Mouse (Mus musculus) CH12.LX (cell line): ENCODE measurements around the gene Ednrb. TPM values are rescaled to one million over a fixed set of nuclear protein-coding genes. Genes with fewer than 3 reads are reported as not detected.

Experiments used
- DNase-seq: peaks from one replicate; pipeline ENCODE4 v3.0.0-alpha.2; 2013; ENCODE audit errors: extremely low read depth
- H3K27ac ChIP-seq: 2 replicates; pipeline ENCODE4 v1.5.1; 2012; ENCODE audit warnings: low read depth, mild to moderate bottlenecking, control low read depth, moderate library complexity; ENCODE audit not compliant: insufficient read depth
- H3K27me3 ChIP-seq: replicated peaks from 2 replicates; pipeline ENCODE3; 2012; ENCODE audit warnings: inconsistent platforms
- H3K36me3 ChIP-seq, 2 experiments: replicated peaks in 1 of 2; 2 replicates each; pipeline versions ENCODE3 to v1.6.1; 2012; ENCODE audit warnings: inconsistent platforms in 1 of 2, low read length in 1 of 2, mild to moderate bottlenecking in 1 of 2, mixed read lengths in 1 of 2, moderate library complexity in 1 of 2; ENCODE audit not compliant: control insufficient read depth in 1 of 2, insufficient read depth in 1 of 2
- H3K4me1 ChIP-seq, 2 experiments: 2 replicates each; pipeline ENCODE4 v1.6.1; 2012; ENCODE audit warnings: inconsistent platforms in 1 of 2, moderate library complexity in 1 of 2; ENCODE audit not compliant: insufficient read depth in 2 of 2, control insufficient read depth in 1 of 2
- H3K4me2 ChIP-seq: 2 replicates; pipeline ENCODE4 v1.6.1; 2012; ENCODE audit warnings: low read depth, mild to moderate bottlenecking, control low read depth; ENCODE audit not compliant: poor library complexity, insufficient read depth, severe bottlenecking
- H3K4me3 ChIP-seq, 3 experiments: fragments of 150-350 bp in 1 of 3; sonication (generic) in 1 of 3; replicated peaks in 1 of 3; 2 replicates each; pipeline versions ENCODE3 to v1.5.1; 2011 to 2012; ENCODE audit warnings: low read depth in 2 of 3, low read length in 2 of 3, mild to moderate bottlenecking in 2 of 3, moderate library complexity in 2 of 3, control low read depth in 1 of 3, improper control_type of control experiment in 1 of 3, inconsistent platforms in 1 of 3, mixed read lengths in 1 of 3; ENCODE audit not compliant: poor library complexity in 1 of 3
- H3K79me2 ChIP-seq: replicated peaks from 2 replicates; pipeline ENCODE4 v1.6.1; 2012; ENCODE audit warnings: mild to moderate bottlenecking, moderate library complexity; ENCODE audit not compliant: control insufficient read depth, poor library complexity, insufficient read depth, severe bottlenecking; ENCODE audit errors: extremely low read depth
- H3K9ac ChIP-seq: 2 replicates; pipeline ENCODE4 v1.6.1; 2012; ENCODE audit warnings: low read depth, mild to moderate bottlenecking, control low read depth, moderate library complexity; ENCODE audit not compliant: insufficient read depth
- H3K9me3 ChIP-seq: replicated peaks from 2 replicates; pipeline ENCODE3; 2012; ENCODE audit warnings: low read length, inconsistent platforms, mixed read lengths
- CHD2 ChIP-seq: IDR thresholded peaks from 2 replicates; pipeline ENCODE4 v1.6.1; 2011; ENCODE audit warnings: low read length, improper control_type of control experiment
- E2F4 ChIP-seq: IDR thresholded peaks from 2 replicates; pipeline ENCODE4 v1.6.1; 2011; ENCODE audit warnings: low read depth, low read length, improper control_type of control experiment; ENCODE audit not compliant: insufficient replicate concordance
- ELF1 ChIP-seq: IDR thresholded peaks from 2 replicates; pipeline ENCODE4 v1.6.1; 2014; ENCODE audit warnings: low read depth, mild to moderate bottlenecking, inconsistent platforms, low read length, improper control_type of control experiment
- GABPA ChIP-seq: IDR thresholded peaks from 2 replicates; pipeline ENCODE4 v1.6.1; 2012; ENCODE audit warnings: low read depth, low read length, improper control_type of control experiment, inconsistent platforms; ENCODE audit not compliant: insufficient replicate concordance
- HCFC1 ChIP-seq: IDR thresholded peaks from 2 replicates; pipeline ENCODE4 v1.6.1; 2012; ENCODE audit warnings: low read depth, mild to moderate bottlenecking, inconsistent platforms, low read length, improper control_type of control experiment
- IRF4 ChIP-seq: IDR thresholded peaks from 2 replicates; pipeline ENCODE4 v1.6.1; 2014; ENCODE audit warnings: low read depth, mild to moderate bottlenecking, inconsistent platforms, low read length, improper control_type of control experiment
- JUN ChIP-seq: IDR thresholded peaks from 2 replicates; pipeline ENCODE4 v1.6.1; 2011; ENCODE audit warnings: low read depth, mild to moderate bottlenecking, low read length, improper control_type of control experiment, moderate library complexity; ENCODE audit not compliant: insufficient read depth
- KAT2A ChIP-seq: IDR thresholded peaks from 2 replicates; pipeline ENCODE4 v1.6.1; 2012; ENCODE audit warnings: low read length, improper control_type of control experiment, inconsistent platforms; ENCODE audit not compliant: insufficient replicate concordance
- MAX ChIP-seq: IDR thresholded peaks from 2 replicates; pipeline ENCODE4 v1.6.1; 2011; ENCODE audit warnings: low read length, improper control_type of control experiment
- MAZ ChIP-seq: IDR thresholded peaks from 2 replicates; pipeline ENCODE4 v1.6.1; 2012; ENCODE audit warnings: low read depth, mild to moderate bottlenecking, inconsistent platforms, low read length, improper control_type of control experiment, moderate library complexity
- MEF2A ChIP-seq: IDR thresholded peaks from 2 replicates; pipeline ENCODE4 v1.6.1; 2014; ENCODE audit warnings: low read depth, mild to moderate bottlenecking, inconsistent platforms, low read length, improper control_type of control experiment, borderline replicate concordance
- PAX5 ChIP-seq: IDR thresholded peaks from 2 replicates; pipeline ENCODE4 v1.6.1; 2012; ENCODE audit warnings: low read length, inconsistent platforms, mixed read lengths
- POLR2A ChIP-seq: IDR thresholded peaks from 2 replicates; pipeline ENCODE4 v1.6.1; 2011; ENCODE audit warnings: low read depth, mild to moderate bottlenecking, improper control_type of control experiment, low read length
- RAD21 ChIP-seq: IDR thresholded peaks from 2 replicates; pipeline ENCODE4 v1.6.1; 2011; ENCODE audit warnings: low read depth, mild to moderate bottlenecking, low read length, improper control_type of control experiment, moderate library complexity
- SIN3A ChIP-seq: IDR thresholded peaks from 2 replicates; pipeline ENCODE4 v1.6.1; 2012; ENCODE audit warnings: low read length, improper control_type of control experiment, inconsistent platforms
- SMC3 ChIP-seq: IDR thresholded peaks from 2 replicates; pipeline ENCODE4 v1.6.1; 2011; ENCODE audit warnings: low read depth, low read length, improper control_type of control experiment
- TBP ChIP-seq: conservative IDR thresholded peaks from 2 replicates; pipeline ENCODE4 v1.6.1; 2011; ENCODE audit warnings: low read depth, low read length, improper control_type of control experiment
- TCF12 ChIP-seq: IDR thresholded peaks from 2 replicates; pipeline ENCODE4 v1.6.1; 2014; ENCODE audit warnings: low read depth, mild to moderate bottlenecking, inconsistent platforms, low read length, improper control_type of control experiment
- USF2 ChIP-seq: conservative IDR thresholded peaks from 2 replicates; pipeline ENCODE4 v1.6.1; 2011; ENCODE audit warnings: low read depth, low read length, improper control_type of control experiment
- ZKSCAN1 ChIP-seq: IDR thresholded peaks from 2 replicates; pipeline ENCODE4 v1.6.1; 2012; ENCODE audit warnings: low read depth, inconsistent platforms, low read length, improper control_type of control experiment, borderline replicate concordance
- ZNF384 ChIP-seq: IDR thresholded peaks from 2 replicates; pipeline ENCODE4 v1.6.1; 2012; ENCODE audit warnings: low read depth, low read length, improper control_type of control experiment, inconsistent platforms
- dilution Hi-C: fragments of 300-500 bp; cut with MboI; formaldehyde crosslinking; loops from 2 replicates; pipeline ENCODE4 v1.14.3; 2020; ENCODE audit warnings: low sequenced_read_pairs; ENCODE audit not compliant: extremely low pct_unique_long_range_greater_than_20kb, extremely low pct_ligation_motif_present
- in situ Hi-C: fragments of 300-500 bp; cut with MboI; formaldehyde crosslinking; loops from 3 replicates; pipeline ENCODE4 v1.14.3; 2019; ENCODE audit warnings: low sequenced_read_pairs, low pct_ligation_motif_present, low pct_unique_long_range_greater_than_20kb, mixed read lengths
- polyA plus RNA-seq: library from polyadenylated mRNA; unstranded; fragments of >175 nt; gene quantifications from 2 replicates; pipeline ENCODE4 v1.2.1, GENCODE M21; 2012; ENCODE audit warnings: low read depth; ENCODE audit not compliant: insufficient read length
- total RNA-seq, 2 experiments: library from RNA; depleted of rRNA; stranded (reverse); fragments of 300-350 nt in 1 of 2; fragments of >200 nt in 1 of 2; gene quantifications; 2 replicates each; pipeline ENCODE4 v1.2.3; 2012 to 2014

The Ednrb gene
- not detected in 2 replicates for total RNA-seq (2012; rRNA removed)
- not detected in 2 replicates for total RNA-seq (2014; rRNA removed)
- not detected in 2 replicates for polyA plus RNA-seq

GRCm38 (mm10) chr14:103844011-103844549 is at the start of gene Ednrb:
Gene Ednrb, minus strand, starts transcription at chr14:103844402.
- H3K9ac ChIP-seq: no peak within 1 kb of the TSS
- no peaks in the 10 kb centered on the region for H3K79me2 ChIP-seq
- H3K4me1 ChIP-seq: peaks cover 5 to 6% of the 10 kb centered on the region in 2 experiments
- H3K4me2 ChIP-seq: no peak within 1 kb of the TSS
- H3K27me3 ChIP-seq: no peaks in the 10 kb centered on the region
- TF ChIP-seq IRF4: no peak
- no peak for TF ChIP-seq MAZ
- TF ChIP-seq MAX: no peak
- TF ChIP-seq TBP: no peak
- TF ChIP-seq POLR2A: no peak
- no peak for TF ChIP-seq RAD21
- TF ChIP-seq USF2: no peak
- no peak within 1 kb of the TSS for H3K27ac ChIP-seq
- no peak for DNase-seq
- no peaks in the 10 kb centered on the region for H3K9me3 ChIP-seq
- no peaks in the 10 kb centered on the region for H3K36me3 ChIP-seq
- dilution Hi-C loops: no loop called here
- in situ Hi-C loops: no loop called here
- no peak within 1 kb of the TSS for H3K4me3 ChIP-seq

GRCm38 (mm10) chr14:103892411-103892938 is 48.3 kb upstream of the Ednrb start:
- Histone ChIP-seq H3K27me3 (no peaks in the 10 kb centered on the region), H3K4me3 (no peak overlapping the region), H3K9me3 (no peaks in the 10 kb centered on the region), H3K79me2 (no peaks in the 10 kb centered on the region), H3K9ac (no peak overlapping the region), H3K27ac (no peak overlapping the region), H3K4me2 (no peak overlapping the region), H3K36me3 (no peaks in the 10 kb centered on the region), H3K4me1 (no peaks in the 10 kb centered on the region)
- dilution Hi-C loops (no loop called here), in situ Hi-C loops (no loop called here)
- TF ChIP-seq POLR2A (no peak), SIN3A (no peak), IRF4 (no peak), TCF12 (no peak), ELF1 (no peak), HCFC1 (no peak), SMC3 (no peak), MAX (no peak), CHD2 (no peak), MEF2A (no peak), TBP (no peak), ZKSCAN1 (no peak), JUN (no peak), PAX5 (no peak), GABPA (no peak), KAT2A (no peak), E2F4 (no peak), ZNF384 (no peak)
- DNase-seq: no peak
